Mouse (Mus musculus): ENCODE results near the gene Rad51ap1. TPM values are rescaled to one million over a fixed set of nuclear protein-coding genes. Genes with fewer than 3 reads are reported as not detected.
A peak's percentile ranks its signal among the peaks of the same experiment; 100 is the strongest.

Rad51ap1 gene
- total and polyA plus RNA-seq, 2 experiments: 0.20 to 0.28 TPM

DNA sequence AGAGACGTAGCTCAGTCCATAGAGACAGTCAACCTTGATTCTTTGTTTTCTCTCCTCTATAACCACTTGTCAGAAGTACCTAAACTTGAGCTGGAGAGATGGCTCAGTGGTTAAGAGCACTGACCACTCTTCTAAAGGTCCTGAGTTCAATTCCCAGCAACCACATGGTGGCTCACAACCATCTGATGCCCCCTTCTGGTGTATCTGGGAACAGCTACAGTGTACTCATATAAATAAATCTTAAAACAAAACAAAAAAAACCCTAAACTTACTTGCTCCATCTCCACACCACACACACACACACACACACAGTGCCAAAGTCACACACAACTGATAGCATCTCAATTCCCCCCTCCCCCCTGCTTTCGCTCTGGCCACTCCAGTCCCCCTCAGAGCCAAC, 1.3 kb downstream of the Rad51ap1 start:
- DNase-seq (ENCODE audit: extremely low read depth, low read depth, low spot score): no peak
- 81% methylated on average over 2 of the region's 2 CpGs for WGBS
- H3K36me3 ChIP-seq (ENCODE audit: control insufficient read depth, insufficient read depth, low read length): peaks cover 3% of the 10 kb centered on the region; the same call in 1 of the 2 replicates
- no peak overlapping the region for H3K4me3 ChIP-seq (ENCODE audit: insufficient read depth, low read depth, low read length)
- H3K79me2 ChIP-seq (ENCODE audit: control insufficient read depth, insufficient read depth, low read length): no peaks in the 10 kb centered on the region
- H3K4me1 ChIP-seq (ENCODE audit: control insufficient read depth, insufficient read depth, low read length): peaks cover 8% of the 10 kb centered on the region; the same call in 1 of the 2 replicates
- H3K27ac ChIP-seq (replicated peaks; ENCODE audit: insufficient read depth, low read depth, low read length): no peak overlapping the region
- TF ChIP-seq CTCF (IDR thresholded peaks at IDR 0.05; ENCODE audit: low read depth, low read length) (no peak), POLR2A (IDR thresholded peaks at IDR 0.05; ENCODE audit: extremely low read depth, insufficient read depth, low read length) (no peak)
- no peak overlapping the region for H3K9ac ChIP-seq (ENCODE audit: low read depth, low read length)
- no peaks in the 10 kb centered on the region for H3K27me3 ChIP-seq (ENCODE audit: control insufficient read depth, insufficient read depth, low read length)

- Histone ChIP-seq H3K27me3 (ENCODE audit: control insufficient read depth, insufficient read depth, low read length) (no peaks in the 10 kb centered on the region), H3K4me1 (ENCODE audit: control insufficient read depth, insufficient read depth, low read length) (no peaks in the 10 kb centered on the region), H3K36me3 (ENCODE audit: control insufficient read depth, insufficient read depth, low read length) (no peaks in the 10 kb centered on the region), H3K4me3 (ENCODE audit: insufficient read depth, low read depth, low read length) (no peak overlapping the region), H3K79me2 (ENCODE audit: control insufficient read depth, insufficient read depth, low read length) (no peaks in the 10 kb centered on the region), H3K9ac (ENCODE audit: low read depth, low read length) (no peak overlapping the region), H3K27ac (replicated peaks; ENCODE audit: insufficient read depth, low read depth, low read length) (no peak overlapping the region)
- DNase-seq (ENCODE audit: extremely low read depth, low read depth, low spot score): no peak
- 92% methylated on average over 2 of the region's 2 CpGs for WGBS
- TF ChIP-seq CTCF (IDR thresholded peaks at IDR 0.05; ENCODE audit: low read depth, low read length) (no peak), POLR2A (IDR thresholded peaks at IDR 0.05; ENCODE audit: extremely low read depth, insufficient read depth, low read length) (no peak)
These were observed 6.5 kb downstream of the Rad51ap1 start for GRCm38 (mm10) chr6:126932896-126933295.

DNA sequence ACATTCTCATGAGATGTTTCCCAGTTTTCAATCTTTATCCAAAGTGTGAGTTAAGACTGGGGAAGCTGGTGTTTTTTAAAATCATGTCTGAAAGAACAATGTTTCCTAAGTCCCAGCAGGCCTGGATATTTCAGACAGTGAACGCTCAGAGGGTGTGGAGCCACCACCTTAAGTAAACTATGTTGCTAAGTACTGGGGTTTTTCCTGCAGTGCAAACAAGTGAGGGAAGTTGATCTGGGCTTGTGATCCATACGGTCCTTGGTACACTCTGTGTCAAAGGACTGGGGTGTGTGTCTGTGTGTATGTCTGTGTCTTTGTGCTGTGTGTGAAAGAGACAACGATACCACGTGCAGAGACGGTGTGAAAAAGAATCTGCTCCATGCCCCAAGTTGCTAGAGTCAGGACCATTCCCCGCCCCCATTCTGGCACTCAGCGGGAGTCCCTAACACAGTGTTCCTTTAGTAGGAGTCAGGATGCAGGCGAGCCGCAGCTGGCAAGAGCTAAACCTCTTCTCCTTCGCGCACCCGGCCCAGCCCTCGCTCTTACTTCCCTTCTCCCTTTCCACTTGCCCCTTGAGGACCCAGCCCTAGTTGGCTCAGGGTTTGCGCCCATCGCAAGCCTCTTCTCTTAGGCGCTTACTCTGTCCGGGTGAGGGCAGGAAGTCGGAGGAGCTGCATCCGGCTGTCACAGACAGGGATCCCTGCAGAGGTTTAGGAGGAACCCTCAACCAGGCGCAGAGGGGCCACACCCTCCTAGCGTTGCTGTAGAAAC, 18.1 kb downstream of the Rad51ap1 start, which contains the start of gene Dyrk4:
Gene Dyrk4, minus strand, starts transcription at position 729 of the 771 bp plus-strand sequence.
- 24% methylated on average over 21 of the region's 21 CpGs for WGBS
- Histone ChIP-seq H3K4me1 (ENCODE audit: control insufficient read depth, insufficient read depth, low read length) (no peaks in the 10 kb centered on the region), H3K9ac (ENCODE audit: low read depth, low read length) (0 out of 2 replicates have a peak within 1 kb of the TSS, but pooled peaks have one; percentile 17), H3K4me3 (ENCODE audit: insufficient read depth, low read depth, low read length) (peak within 1 kb of the TSS; percentile 18; the same call in 1 of the 2 replicates), H3K79me2 (ENCODE audit: control insufficient read depth, insufficient read depth, low read length) (no peaks in the 10 kb centered on the region), H3K27me3 (ENCODE audit: control insufficient read depth, insufficient read depth, low read length) (no peaks in the 10 kb centered on the region), H3K36me3 (ENCODE audit: control insufficient read depth, insufficient read depth, low read length) (no peaks in the 10 kb centered on the region), H3K27ac (replicated peaks; ENCODE audit: insufficient read depth, low read depth, low read length) (no peak within 1 kb of the TSS)
- no peak for DNase-seq (ENCODE audit: extremely low read depth, low read depth, low spot score)
- TF ChIP-seq POLR2A (IDR thresholded peaks at IDR 0.05; ENCODE audit: extremely low read depth, insufficient read depth, low read length) (no peak), CTCF (IDR thresholded peaks at IDR 0.05; ENCODE audit: low read depth, low read length) (no peak)

DNA sequence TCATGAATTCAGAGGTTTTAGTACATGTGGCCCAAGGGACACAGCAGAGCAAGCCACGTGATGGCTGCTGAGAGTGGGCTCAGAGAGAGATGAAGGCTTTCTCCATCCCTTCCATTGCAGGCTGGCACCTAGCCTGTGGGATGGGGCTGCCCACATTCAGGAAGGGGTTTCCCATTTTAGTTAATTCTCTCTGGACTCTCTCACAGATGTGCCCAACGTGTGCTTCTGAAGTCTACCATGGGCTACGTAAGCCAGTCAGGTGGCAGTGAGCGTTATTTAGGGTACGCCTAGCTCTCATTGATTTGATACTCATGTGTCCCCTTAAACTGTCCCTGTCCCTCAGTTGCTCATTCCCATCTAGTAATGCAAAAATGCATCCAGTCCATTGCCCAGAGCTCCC, 24.5 kb downstream of the Rad51ap1 start:
- Histone ChIP-seq H3K27me3 (ENCODE audit: control insufficient read depth, insufficient read depth, low read length) (no peaks in the 10 kb centered on the region), H3K9ac (ENCODE audit: low read depth, low read length) (no peak overlapping the region), H3K36me3 (ENCODE audit: control insufficient read depth, insufficient read depth, low read length) (no peaks in the 10 kb centered on the region), H3K27ac (replicated peaks; ENCODE audit: insufficient read depth, low read depth, low read length) (no peak overlapping the region), H3K4me3 (ENCODE audit: insufficient read depth, low read depth, low read length) (no peak overlapping the region), H3K79me2 (ENCODE audit: control insufficient read depth, insufficient read depth, low read length) (no peaks in the 10 kb centered on the region), H3K4me1 (ENCODE audit: control insufficient read depth, insufficient read depth, low read length) (no peaks in the 10 kb centered on the region)
- DNase-seq (ENCODE audit: extremely low read depth, low read depth, low spot score): no peak
- WGBS: 76% methylated on average over 5 of the region's 5 CpGs
- TF ChIP-seq POLR2A (IDR thresholded peaks at IDR 0.05; ENCODE audit: extremely low read depth, insufficient read depth, low read length) (no peak), CTCF (IDR thresholded peaks at IDR 0.05; ENCODE audit: low read depth, low read length) (no peak)

- H3K4me1 ChIP-seq (ENCODE audit: control insufficient read depth, insufficient read depth, low read length): no peaks in the 10 kb centered on the region
- peak overlapping the region; percentile 10; the same call in 1 of the 2 replicates for H3K4me3 ChIP-seq (ENCODE audit: insufficient read depth, low read depth, low read length)
- H3K79me2 ChIP-seq (ENCODE audit: control insufficient read depth, insufficient read depth, low read length): no peaks in the 10 kb centered on the region
- 67% methylated on average over 4 of the region's 4 CpGs for WGBS
- peak; percentile 16 for DNase-seq (ENCODE audit: extremely low read depth, low read depth, low spot score)
- no peaks in the 10 kb centered on the region for H3K36me3 ChIP-seq (ENCODE audit: control insufficient read depth, insufficient read depth, low read length)
- no peak overlapping the region for H3K9ac ChIP-seq (ENCODE audit: low read depth, low read length)
- H3K27ac ChIP-seq (replicated peaks; ENCODE audit: insufficient read depth, low read depth, low read length): no peak overlapping the region
- H3K27me3 ChIP-seq (ENCODE audit: control insufficient read depth, insufficient read depth, low read length): no peaks in the 10 kb centered on the region
- no peak for TF ChIP-seq CTCF (IDR thresholded peaks at IDR 0.05; ENCODE audit: low read depth, low read length)
- no peak for TF ChIP-seq POLR2A (IDR thresholded peaks at IDR 0.05; ENCODE audit: extremely low read depth, insufficient read depth, low read length)
These were observed 28.7 kb downstream of the Rad51ap1 start for GRCm38 (mm10) chr6:126910727-126911126.

- Histone ChIP-seq H3K27me3 (ENCODE audit: control insufficient read depth, insufficient read depth, low read length) (no peaks in the 10 kb centered on the region), H3K36me3 (ENCODE audit: control insufficient read depth, insufficient read depth, low read length) (no peaks in the 10 kb centered on the region), H3K79me2 (ENCODE audit: control insufficient read depth, insufficient read depth, low read length) (no peaks in the 10 kb centered on the region), H3K4me3 (ENCODE audit: insufficient read depth, low read depth, low read length) (no peak overlapping the region), H3K9ac (ENCODE audit: low read depth, low read length) (no peak overlapping the region), H3K27ac (replicated peaks; ENCODE audit: insufficient read depth, low read depth, low read length) (no peak overlapping the region), H3K4me1 (ENCODE audit: control insufficient read depth, insufficient read depth, low read length) (no peaks in the 10 kb centered on the region)
- TF ChIP-seq CTCF (IDR thresholded peaks at IDR 0.05; ENCODE audit: low read depth, low read length) (no peak), POLR2A (IDR thresholded peaks at IDR 0.05; ENCODE audit: extremely low read depth, insufficient read depth, low read length) (no peak)
- 67% methylated on average over 3 of the region's 3 CpGs for WGBS
- no peak for DNase-seq (ENCODE audit: extremely low read depth, low read depth, low spot score)
These were observed 31.5 kb downstream of the Rad51ap1 start for GRCm38 (mm10) chr6:126907876-126908275.
